In the genomic region with DNA sequence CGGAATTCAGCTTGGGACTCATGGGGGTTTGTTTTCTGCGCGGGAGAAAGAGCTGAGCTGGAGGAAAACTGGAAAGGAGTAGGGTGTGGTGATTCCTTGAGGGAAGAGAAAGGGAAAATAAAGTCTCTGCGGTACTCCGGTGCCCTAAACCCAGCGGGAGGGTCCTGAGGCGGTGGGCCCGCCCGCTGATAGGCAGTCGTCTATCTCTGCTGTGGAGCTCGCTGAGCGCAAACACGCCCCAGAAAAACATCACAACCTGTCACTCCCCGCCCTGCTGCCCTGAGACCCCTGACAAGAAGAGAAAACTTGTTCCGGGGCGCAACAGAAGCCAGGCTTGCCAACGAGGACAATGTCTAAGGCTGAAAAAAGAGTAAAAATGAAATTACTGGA, we compare ENCODE assay signal across 8 mouse cellular contexts. TPM values are rescaled to one million over a fixed set of nuclear protein-coding genes. Genes with fewer than 3 reads are reported as not detected.
DNase-seq lines count a peak whose midpoint lies in the region; ATAC-seq and TF ChIP-seq lines count a peak whose summit lies in the region.

No protein-coding gene starts in this region.

- ATAC-seq in kidney, postnatal 0 days (replicated peaks; ENCODE audit: low FRiP score, low read depth) = no peak
- ATAC-seq in forebrain, embryonic 16.5 days = peak; percentile 27
- no peak for ATAC-seq in liver, embryonic 16.5 days (ENCODE audit: low read depth)
- no peak for ATAC-seq in erythroblast, adult 5-6 weeks (replicated peaks; ENCODE audit: low FRiP score, poor library complexity, severe bottlenecking)

- TF ChIP-seq CTCF in kidney, postnatal 0 days (IDR thresholded peaks at IDR 0.05; ENCODE audit: low read depth) = no peak
- TF ChIP-seq CTCF in brain, embryonic 14.5 days (IDR thresholded peaks at IDR 0.05; ENCODE audit: borderline replicate concordance, extremely low read depth, insufficient read depth, insufficient read length) = no peak

- WGBS in kidney, postnatal 0 days = under 1% methylated on average over 17 of the region's 17 CpGs
- 2% methylated on average over 17 of the region's 17 CpGs for WGBS in forebrain, embryonic 16.5 days
- 2% methylated on average over 17 of the region's 17 CpGs for WGBS in liver, embryonic 16.5 days (ENCODE audit: insufficient replicate concordance)

- DNase-seq in kidney, postnatal 0 days (ENCODE audit: low spot score) = no peak
- no peak for DNase-seq in kidney, postnatal 25 days
- peak; percentile 64 for DNase-seq in brain, embryonic 14.5 days (ENCODE audit: low read depth)
- no peak for DNase-seq in adrenal gland, adult (ENCODE audit: inconsistent age in 2 of 2, low spot score in 1 of 2)
- DNase-seq in gastrocnemius, postnatal 10 days = no peak

- H3K4me1 ChIP-seq in kidney, postnatal 0 days (replicated peaks; ENCODE audit: insufficient read depth, low read length) = 0 out of 2 replicates have a peak, but pooled peaks cover 6% of the 10 kb centered on the region
- H3K4me1 ChIP-seq in forebrain, embryonic 16.5 days (replicated peaks; ENCODE audit: control insufficient read depth, insufficient read depth, low read length) = peaks cover 20% of the 10 kb centered on the region
- no peaks in the 10 kb centered on the region; the same call in 1 of the 2 replicates for H3K4me1 ChIP-seq in liver, embryonic 16.5 days (ENCODE audit: control insufficient read depth, low read depth, low read length)

- TF ChIP-seq POLR2A in brain, embryonic 14.5 days (IDR thresholded peaks at IDR 0.05; ENCODE audit: borderline replicate concordance, extremely low read depth, insufficient read depth, insufficient read length, poor library complexity, severe bottlenecking) = no peak

- H3K4me2 ChIP-seq in kidney, postnatal 0 days (ENCODE audit: low read length) = peak overlapping the region; percentile 94
- H3K4me2 ChIP-seq in forebrain, embryonic 16.5 days (ENCODE audit: low read length) = peak overlapping the region; percentile 79
- peak overlapping the region; percentile 52; the same call in 1 of the 2 replicates for H3K4me2 ChIP-seq in liver, embryonic 16.5 days (ENCODE audit: low read depth, low read length)

- H3K27ac ChIP-seq in kidney, postnatal 0 days = no peak overlapping the region
- H3K27ac ChIP-seq in forebrain, embryonic 16.5 days (ENCODE audit: low read length) = peak overlapping the region; percentile 4; the same call in 1 of the 2 replicates
- H3K27ac ChIP-seq in liver, embryonic 16.5 days (ENCODE audit: low read length) = no peak overlapping the region

- peak overlapping the region; percentile 51 for H3K4me3 ChIP-seq in kidney, postnatal 0 days (replicated peaks; ENCODE audit: low read depth, low read length)
- peak overlapping the region; percentile 87 for H3K4me3 ChIP-seq in forebrain, embryonic 16.5 days (replicated peaks; ENCODE audit: low read length)
- peak overlapping the region; percentile 49 for H3K4me3 ChIP-seq in liver, embryonic 16.5 days (ENCODE audit: low read depth, low read length)

- no peak overlapping the region; the same call in 1 of the 2 replicates for H3K9ac ChIP-seq in kidney, postnatal 0 days (ENCODE audit: low read depth, low read length)
- peak overlapping the region; percentile 92 for H3K9ac ChIP-seq in forebrain, embryonic 16.5 days (replicated peaks; ENCODE audit: low read depth, low read length)
- H3K9ac ChIP-seq in liver, embryonic 16.5 days (ENCODE audit: low read depth, low read length) = no peak overlapping the region

- no peaks in the 10 kb centered on the region for H3K36me3 ChIP-seq in kidney, postnatal 0 days (ENCODE audit: insufficient read depth, low read length)
- H3K36me3 ChIP-seq in forebrain, embryonic 16.5 days (ENCODE audit: control insufficient read depth, insufficient read depth) = no peaks in the 10 kb centered on the region
- H3K36me3 ChIP-seq in liver, embryonic 16.5 days (ENCODE audit: control insufficient read depth, insufficient read depth) = no peaks in the 10 kb centered on the region

- no peaks in the 10 kb centered on the region for H3K9me3 ChIP-seq in kidney, postnatal 0 days (replicated peaks; ENCODE audit: low read length)
- no peaks in the 10 kb centered on the region for H3K9me3 ChIP-seq in forebrain, embryonic 16.5 days (ENCODE audit: control insufficient read depth, low read length)
- no peaks in the 10 kb centered on the region for H3K9me3 ChIP-seq in liver, embryonic 16.5 days (replicated peaks; ENCODE audit: control insufficient read depth, low read length)

- peaks cover 22% of the 10 kb centered on the region for H3K27me3 ChIP-seq in kidney, postnatal 0 days (ENCODE audit: insufficient read depth, low read length)
- no peaks in the 10 kb centered on the region for H3K27me3 ChIP-seq in forebrain, embryonic 16.5 days (replicated peaks; ENCODE audit: control insufficient read depth, insufficient read depth, low read length)
- H3K27me3 ChIP-seq in liver, embryonic 16.5 days (ENCODE audit: control insufficient read depth, insufficient read depth, low read depth, low read length) = peaks cover 28% of the 10 kb centered on the region

RNA-seq across cellular contexts. Expression of gene Rtn1, which starts 1.1 kb away (rescaled TPM):
- polyA plus RNA-seq in kidney, postnatal 0 days (2015; fragmentation: Nextera tagmentation; extraction: Ambion mirVana) = 4.8 and 6.6 TPM in 2 replicates
- polyA plus RNA-seq in brain, embryonic 14.5 days (2012; rRNA removed) = 1,399 and 1,649 TPM in 2 replicates
- 2,125 and 2,513 TPM in 2 replicates for polyA plus RNA-seq in forebrain, embryonic 16.5 days (2015; fragmentation: Nextera tagmentation; extraction: Ambion mirVana)
- polyA plus RNA-seq in liver, embryonic 16.5 days (2015; fragmentation: Nextera tagmentation; extraction: Ambion mirVana) = 0.81 and 1.7 TPM in 2 replicates
- 0.63 TPM in 1 of 2 replicates, not detected in the other for total RNA-seq in erythroblast, adult 5-6 weeks (2015; ENCODE audit: low replicate concordance)
- total RNA-seq in erythroblast, adult 5-6 weeks (2017; ENCODE audit: low replicate concordance) = not detected in 2 replicates
- 1 to 10 TPM; 6.0 to 7.1 TPM for total RNA-seq in gastrocnemius, postnatal 10 days (2021)

RNA-seq across cellular contexts. Expression of gene Lrrc9, which starts 34.0 kb away (rescaled TPM):
- polyA plus RNA-seq in kidney, postnatal 0 days (2015; fragmentation: Nextera tagmentation; extraction: Ambion mirVana) = 0.20 and 0.22 TPM in 2 replicates
- 3.0 and 3.1 TPM in 2 replicates for polyA plus RNA-seq in brain, embryonic 14.5 days (2012; rRNA removed)
- 3.4 and 3.9 TPM in 2 replicates for polyA plus RNA-seq in forebrain, embryonic 16.5 days (2015; fragmentation: Nextera tagmentation; extraction: Ambion mirVana)
- 0.04 and 0.06 TPM in 2 replicates for polyA plus RNA-seq in liver, embryonic 16.5 days (2015; fragmentation: Nextera tagmentation; extraction: Ambion mirVana)
- total RNA-seq in erythroblast, adult 5-6 weeks (2015; ENCODE audit: low replicate concordance) = not detected in 2 replicates
- total RNA-seq in erythroblast, adult 5-6 weeks (2017; ENCODE audit: low replicate concordance) = not detected in 2 replicates
- under 1 TPM in 1 of 2 experiments, not detected in 1; 0.16 TPM for total RNA-seq in gastrocnemius, postnatal 10 days (2021)

Comparison
In these comparisons a context has a peak if more than half of its experiments do, and no peak if none do; other contexts are left out.
1. RNA of gene Rtn1, which starts 1.1 kb away (polyA plus RNA-seq): 2,125 to 2,513 TPM in forebrain, embryonic 16.5 days and 1,399 to 1,649 TPM in brain, embryonic 14.5 days; 4.8 to 6.6 TPM in kidney, postnatal 0 days and 0.81 to 1.7 TPM in liver, embryonic 16.5 days; every median in the first group is over 100 times any median in the second.
2. Peak in every context shown above with its lines, with median percentiles within 50 percentile points of each other: H3K4me2 ChIP-seq and H3K4me3 ChIP-seq.